Mouse (Mus musculus): ENCODE measurements around the gene Gpr39. TPM values are rescaled to one million over a fixed set of nuclear protein-coding genes. Genes with fewer than 3 reads are reported as not detected.

The Gpr39 gene
- total RNA-seq, 1 experiment: 1.7 TPM

- in situ Hi-C loops (cut with MboI; ENCODE audit: low sequenced_read_pairs in 2 of 2, unreplicated experiment in 2 of 2): no loop called here
- peak; percentile 20 for DNase-seq (ENCODE audit: low read depth, low spot score)
These were observed 234.6 kb downstream of the Gpr39 start for GRCm38 (mm10) chr1:125911337-125911900.

GRCm38 (mm10) chr1:125911901-125912445, 235.2 kb downstream of the Gpr39 start:
- Histone ChIP-seq H3K4me3 (ENCODE audit: insufficient read depth in 1 of 2, low read depth in 1 of 2, low read length in 2 of 2, poor library complexity in 1 of 2, severe bottlenecking in 1 of 2) (peak overlapping the region; percentile 27 to 50), H3K27ac (ENCODE audit: insufficient read depth, low read depth, low read length, poor library complexity, severe bottlenecking) (no peak overlapping the region), H3K9ac (ENCODE audit: insufficient read depth, low read depth, low read length, poor library complexity, severe bottlenecking) (peak overlapping the region; percentile 4; the same call in 1 of the 2 replicates), H3K36me3 (ENCODE audit: control insufficient read depth, insufficient read depth, low read length, poor library complexity, severe bottlenecking) (no peaks in the 10 kb centered on the region), H3K9me3 (ENCODE audit: control insufficient read depth, insufficient read depth, low read depth, low read length) (no peaks in the 10 kb centered on the region), H3K4me1 (ENCODE audit: control insufficient read depth in 2 of 2, insufficient read depth in 2 of 2, low read length in 2 of 2, poor library complexity in 1 of 2) (0 out of 4 replicates have a peak, but pooled peaks cover 0 to 2% of the 10 kb centered on the region in 2 experiments)
- peak; percentile 51 for DNase-seq (ENCODE audit: low read depth, low spot score)
- no peak for TF ChIP-seq ZNF384 (IDR thresholded peaks at IDR 0.05; ENCODE audit: low read depth, low read length)
- TF ChIP-seq ZC3H11A (IDR thresholded peaks at IDR 0.05; ENCODE audit: borderline replicate concordance, low read depth, low read length): no peak
- TF ChIP-seq HCFC1 (IDR thresholded peaks at IDR 0.05; ENCODE audit: borderline replicate concordance, insufficient read depth, low read length): no peak
- no peak for TF ChIP-seq MAFK (IDR thresholded peaks at IDR 0.05; ENCODE audit: insufficient read depth, low read depth, low read length)
- TF ChIP-seq CHD2 (IDR thresholded peaks at IDR 0.05; ENCODE audit: low read depth, low read length): no peak
- in situ Hi-C loops (cut with MboI; ENCODE audit: low sequenced_read_pairs in 2 of 2, unreplicated experiment in 2 of 2): no loop called here

More at GRCm38 (mm10) chr1:125911337-125911900, 234.6 kb downstream of the Gpr39 start:
- no peaks in the 10 kb centered on the region for H3K9me3 ChIP-seq (ENCODE audit: control insufficient read depth, insufficient read depth, low read depth, low read length)
- peak overlapping the region; percentile 4; the same call in 1 of the 2 replicates for H3K9ac ChIP-seq (ENCODE audit: insufficient read depth, low read depth, low read length, poor library complexity, severe bottlenecking)
- TF ChIP-seq MAFK (IDR thresholded peaks at IDR 0.05; ENCODE audit: insufficient read depth, low read depth, low read length) (no peak), CHD2 (IDR thresholded peaks at IDR 0.05; ENCODE audit: low read depth, low read length) (no peak), HCFC1 (IDR thresholded peaks at IDR 0.05; ENCODE audit: borderline replicate concordance, insufficient read depth, low read length) (no peak), ZNF384 (IDR thresholded peaks at IDR 0.05; ENCODE audit: low read depth, low read length) (no peak), ZC3H11A (IDR thresholded peaks at IDR 0.05; ENCODE audit: borderline replicate concordance, low read depth, low read length) (no peak)
- no peak overlapping the region for H3K27ac ChIP-seq (ENCODE audit: insufficient read depth, low read depth, low read length, poor library complexity, severe bottlenecking)
- 0 out of 4 replicates have a peak, but pooled peaks cover 0 to 2% of the 10 kb centered on the region in 2 experiments for H3K4me1 ChIP-seq (ENCODE audit: control insufficient read depth in 2 of 2, insufficient read depth in 2 of 2, low read length in 2 of 2, poor library complexity in 1 of 2)
- H3K4me3 ChIP-seq (ENCODE audit: insufficient read depth in 1 of 2, low read depth in 1 of 2, low read length in 2 of 2, poor library complexity in 1 of 2, severe bottlenecking in 1 of 2): peak overlapping the region; percentile 27 to 50
- H3K36me3 ChIP-seq (ENCODE audit: control insufficient read depth, insufficient read depth, low read length, poor library complexity, severe bottlenecking): no peaks in the 10 kb centered on the region

GRCm38 (mm10) chr1:125912601-125913600, 236.1 kb downstream of the Gpr39 start, which contains the start of gene Lypd1:
TSS of gene Lypd1 (minus strand) at chr1:125913101.
- Histone ChIP-seq H3K9me3 (ENCODE audit: control insufficient read depth, insufficient read depth, low read depth, low read length) (no peaks in the 10 kb centered on the region), H3K4me3 (ENCODE audit: insufficient read depth in 1 of 2, low read depth in 1 of 2, low read length in 2 of 2, poor library complexity in 1 of 2, severe bottlenecking in 1 of 2) (peak within 1 kb of the TSS; percentile 27 to 50), H3K4me1 (ENCODE audit: control insufficient read depth in 2 of 2, insufficient read depth in 2 of 2, low read length in 2 of 2, poor library complexity in 1 of 2) (0 out of 4 replicates have a peak, but pooled peaks cover 0 to 2% of the 10 kb centered on the region in 2 experiments), H3K36me3 (ENCODE audit: control insufficient read depth, insufficient read depth, low read length, poor library complexity, severe bottlenecking) (no peaks in the 10 kb centered on the region), H3K27ac (ENCODE audit: insufficient read depth, low read depth, low read length, poor library complexity, severe bottlenecking) (no peak within 1 kb of the TSS), H3K9ac (ENCODE audit: insufficient read depth, low read depth, low read length, poor library complexity, severe bottlenecking) (peak within 1 kb of the TSS; percentile 4; the same call in 1 of the 2 replicates)
- in situ Hi-C loops (cut with MboI; ENCODE audit: low sequenced_read_pairs in 2 of 2, unreplicated experiment in 2 of 2): no loop called here
- no peak for DNase-seq (ENCODE audit: low read depth, low spot score)
- TF ChIP-seq HCFC1 (IDR thresholded peaks at IDR 0.05; ENCODE audit: borderline replicate concordance, insufficient read depth, low read length) (no peak), MAFK (IDR thresholded peaks at IDR 0.05; ENCODE audit: insufficient read depth, low read depth, low read length) (no peak), CHD2 (IDR thresholded peaks at IDR 0.05; ENCODE audit: low read depth, low read length) (no peak), ZNF384 (IDR thresholded peaks at IDR 0.05; ENCODE audit: low read depth, low read length) (no peak), ZC3H11A (IDR thresholded peaks at IDR 0.05; ENCODE audit: borderline replicate concordance, low read depth, low read length) (no peak)

GRCm38 (mm10) chr1:125920696-125921095, 243.9 kb downstream of the Gpr39 start:
- in situ Hi-C loops (cut with MboI; ENCODE audit: low sequenced_read_pairs in 2 of 2, unreplicated experiment in 2 of 2): no loop called here
- no peak for DNase-seq (ENCODE audit: low read depth, low spot score)

More at GRCm38 (mm10) chr1:125920696-125921095, 243.9 kb downstream of the Gpr39 start:
- no peak for TF ChIP-seq HCFC1 (IDR thresholded peaks at IDR 0.05; ENCODE audit: borderline replicate concordance, insufficient read depth, low read length)
- no peak for TF ChIP-seq MAFK (IDR thresholded peaks at IDR 0.05; ENCODE audit: insufficient read depth, low read depth, low read length)
- no peak for TF ChIP-seq ZNF384 (IDR thresholded peaks at IDR 0.05; ENCODE audit: low read depth, low read length)
- no peak for TF ChIP-seq CHD2 (IDR thresholded peaks at IDR 0.05; ENCODE audit: low read depth, low read length)
- TF ChIP-seq ZC3H11A (IDR thresholded peaks at IDR 0.05; ENCODE audit: borderline replicate concordance, low read depth, low read length): no peak
- Histone ChIP-seq H3K4me1 (ENCODE audit: control insufficient read depth in 2 of 2, insufficient read depth in 2 of 2, low read length in 2 of 2, poor library complexity in 1 of 2) (no peaks in the 10 kb centered on the region), H3K9me3 (ENCODE audit: control insufficient read depth, insufficient read depth, low read depth, low read length) (no peaks in the 10 kb centered on the region), H3K4me3 (ENCODE audit: insufficient read depth in 1 of 2, low read depth in 1 of 2, low read length in 2 of 2, poor library complexity in 1 of 2, severe bottlenecking in 1 of 2) (no peak overlapping the region), H3K36me3 (ENCODE audit: control insufficient read depth, insufficient read depth, low read length, poor library complexity, severe bottlenecking) (no peaks in the 10 kb centered on the region), H3K9ac (ENCODE audit: insufficient read depth, low read depth, low read length, poor library complexity, severe bottlenecking) (no peak overlapping the region), H3K27ac (ENCODE audit: insufficient read depth, low read depth, low read length, poor library complexity, severe bottlenecking) (no peak overlapping the region)

Data from ES-E14 (cell line).